Mouse (Mus musculus) bone marrow macrophage, adult 2 months (primary cell): ENCODE data around the gene Lpcat2.

ENCODE experiments used
- CTCF ChIP-seq: IDR thresholded peaks from 2 replicates; pipeline ENCODE4 v1.5.1; 2012; ENCODE audit warnings: low read depth, mild to moderate bottlenecking, low read length, moderate library complexity
- POLR2A ChIP-seq: IDR thresholded peaks from 2 replicates; pipeline ENCODE4 v1.6.1; 2012; ENCODE audit warnings: mild to moderate bottlenecking, low read depth, low read length, borderline replicate concordance

DNA sequence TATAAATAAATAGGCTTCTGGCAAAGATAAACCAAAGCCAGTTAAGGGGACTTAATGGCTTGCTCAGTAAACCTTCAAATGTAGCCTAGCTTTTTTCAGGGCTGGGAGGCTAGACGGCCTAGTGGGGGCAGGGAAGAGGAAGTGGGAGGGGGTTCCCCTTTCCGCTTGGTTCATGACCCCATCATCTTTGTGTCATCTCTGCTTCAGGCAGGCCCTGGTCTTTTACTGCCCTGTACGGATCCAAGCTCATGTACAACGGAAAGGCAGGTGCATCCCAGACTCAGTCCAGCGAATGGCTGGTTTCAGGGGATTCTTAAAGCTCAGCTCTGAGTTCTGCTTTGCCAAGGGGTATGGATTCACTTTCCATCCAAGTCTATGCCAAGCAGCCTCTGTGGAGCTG is 32.8 kb upstream of the Lpcat2 start:
- TF ChIP-seq POLR2A (no peak), CTCF (no peak)
